Mouse (Mus musculus): Measurements from ENCODE around the gene Cfl1.

Gene Cfl1

DNA sequence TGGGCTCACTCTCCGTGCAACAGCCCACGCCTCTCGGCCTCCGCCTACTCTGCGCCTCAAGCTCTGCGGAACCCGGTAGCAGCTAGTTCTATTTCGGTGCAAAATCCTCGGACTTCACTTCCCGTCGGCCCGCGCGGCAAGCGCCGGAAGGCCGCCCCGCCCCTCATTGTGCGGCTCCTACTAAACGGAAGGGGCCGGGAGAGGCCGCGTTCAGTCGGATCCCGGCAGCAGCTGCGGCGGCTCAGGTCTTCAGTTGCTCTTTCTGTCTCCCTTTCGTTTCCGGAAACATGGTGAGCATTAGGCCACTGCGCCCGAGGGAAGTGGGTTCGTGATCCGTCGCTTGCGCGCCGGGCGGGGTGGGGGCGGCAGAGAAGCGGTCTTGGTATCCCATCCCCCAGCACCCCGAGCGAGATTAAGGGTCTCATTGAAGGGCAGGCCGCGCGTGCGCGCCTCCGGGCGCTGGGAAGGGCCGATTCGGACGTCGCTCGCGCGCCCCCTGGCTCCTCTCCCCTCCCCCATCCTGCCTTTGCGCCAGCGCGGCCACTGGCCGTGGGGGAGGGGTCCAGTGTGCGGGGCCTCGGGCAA is at the start of gene Cfl1:
Cfl1 (plus strand) TSS at position 143 of the 585 bp plus-strand sequence.
- DNase-seq (ENCODE audit: extremely low read depth, low read depth, low spot score): peak; percentile 54

DNA sequence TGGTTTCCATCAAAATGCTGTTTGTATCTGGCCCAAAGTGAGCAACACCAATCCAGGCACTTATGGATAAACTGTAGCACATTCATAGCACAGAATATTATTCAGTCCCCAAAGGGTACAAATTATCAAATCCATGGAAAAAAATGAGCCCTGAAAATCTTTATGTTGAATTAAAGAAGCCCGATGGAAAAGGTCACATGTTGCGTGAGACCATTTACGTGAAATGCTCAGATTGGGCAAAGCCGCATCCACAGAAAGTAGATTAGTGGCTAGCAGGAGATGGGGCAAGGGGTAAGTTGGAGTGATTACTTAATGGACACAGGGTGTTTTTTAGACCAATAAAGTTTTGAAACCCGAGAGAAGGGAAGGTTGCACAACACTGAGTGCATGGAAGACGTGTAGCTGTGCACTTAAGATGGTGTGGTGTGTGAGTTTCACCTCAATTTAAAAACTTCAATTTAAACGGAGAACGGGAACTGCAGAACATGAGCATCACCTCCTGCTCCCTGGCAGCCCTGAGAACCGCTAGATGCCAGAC is 45.8 kb upstream of the Cfl1 start:
- no peak for DNase-seq (ENCODE audit: extremely low read depth, low read depth, low spot score)

DNA sequence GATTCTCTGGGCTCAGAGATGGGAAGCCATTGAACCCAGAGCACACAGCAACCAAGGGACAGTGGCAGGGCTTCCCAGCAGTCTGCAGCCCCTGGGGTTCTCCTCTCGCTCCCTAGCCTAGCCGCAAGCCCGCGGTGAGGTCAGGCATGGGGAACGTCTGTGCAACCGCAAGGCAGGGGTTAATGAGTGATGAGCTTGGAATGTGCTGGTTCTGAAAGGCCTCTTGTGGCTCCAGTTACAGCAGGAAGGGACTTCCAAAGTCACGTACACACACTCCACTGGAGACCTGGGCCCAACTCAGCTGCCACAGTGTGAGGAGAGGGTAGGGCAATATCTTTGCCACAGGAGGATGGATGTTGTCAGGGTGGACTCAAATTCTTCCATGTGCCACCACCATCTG is 45.3 kb upstream of the Cfl1 start:
- no peak for DNase-seq (ENCODE audit: extremely low read depth, low read depth, low spot score)

DNA sequence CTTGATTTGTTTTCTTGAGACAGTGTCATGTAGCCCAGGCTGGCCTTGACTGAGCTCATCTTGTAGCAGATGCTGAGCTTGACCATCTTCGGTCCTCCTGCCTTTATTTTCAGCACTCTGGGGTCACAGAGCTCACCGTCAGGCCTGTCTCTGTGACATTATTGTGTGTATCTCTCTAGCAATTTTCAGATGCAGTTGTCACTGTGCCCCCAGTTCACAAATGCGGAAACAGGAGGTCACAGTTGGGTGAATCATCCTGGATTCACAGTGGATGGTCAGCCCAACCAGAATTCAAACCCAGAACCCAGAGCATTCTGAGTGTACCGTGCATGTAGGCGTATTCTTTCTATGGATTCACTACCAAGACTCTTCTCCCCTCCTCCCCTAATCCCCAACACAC is 44.5 kb upstream of the Cfl1 start:
- DNase-seq (ENCODE audit: extremely low read depth, low read depth, low spot score): no peak

DNA sequence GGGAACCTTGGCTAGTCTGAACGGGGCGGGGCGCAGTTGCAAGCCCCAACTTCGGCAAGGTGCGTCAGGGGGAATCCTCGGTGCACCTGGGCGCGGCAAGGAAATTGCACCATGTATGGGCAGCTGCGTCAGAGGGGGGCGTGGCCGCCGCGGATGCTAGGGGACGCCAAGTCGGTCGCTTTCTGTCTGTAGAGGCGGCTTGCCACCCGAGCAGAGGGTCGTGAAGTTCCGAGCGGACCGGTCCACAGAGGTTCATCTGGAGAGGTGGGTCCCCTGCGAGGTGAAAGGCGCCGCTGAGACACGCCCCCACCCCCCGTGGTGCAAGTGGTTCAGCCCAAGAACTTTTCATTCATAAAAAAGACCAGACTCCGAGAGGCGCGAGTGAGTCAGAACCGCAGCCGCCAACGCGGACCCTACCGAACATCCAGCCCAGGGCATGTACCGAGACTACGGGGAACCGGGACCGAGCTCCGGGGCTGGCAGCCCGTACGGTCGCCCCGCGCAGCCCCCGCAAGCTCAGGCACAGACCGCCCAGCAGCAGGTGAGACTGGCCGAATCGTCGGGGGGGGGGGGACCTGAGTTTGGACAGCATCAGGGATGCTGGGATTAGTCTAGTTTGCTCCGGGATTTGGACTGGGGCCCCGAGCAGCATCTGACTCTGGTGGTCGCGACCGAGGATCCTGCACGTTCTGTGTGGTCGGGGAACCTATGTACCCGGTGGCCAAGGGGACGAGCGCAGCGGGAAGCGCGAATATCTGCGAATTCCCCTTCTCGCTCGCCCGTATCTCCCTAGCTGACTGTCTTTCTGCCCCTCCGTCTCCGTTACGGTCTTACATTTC is 42.5 kb upstream of the Cfl1 start, which contains the start of gene Fosl1:
Fosl1 (plus strand) TSS at position 33 of the 839 bp plus-strand sequence.
- no peak for DNase-seq (ENCODE audit: extremely low read depth, low read depth, low spot score)

DNA sequence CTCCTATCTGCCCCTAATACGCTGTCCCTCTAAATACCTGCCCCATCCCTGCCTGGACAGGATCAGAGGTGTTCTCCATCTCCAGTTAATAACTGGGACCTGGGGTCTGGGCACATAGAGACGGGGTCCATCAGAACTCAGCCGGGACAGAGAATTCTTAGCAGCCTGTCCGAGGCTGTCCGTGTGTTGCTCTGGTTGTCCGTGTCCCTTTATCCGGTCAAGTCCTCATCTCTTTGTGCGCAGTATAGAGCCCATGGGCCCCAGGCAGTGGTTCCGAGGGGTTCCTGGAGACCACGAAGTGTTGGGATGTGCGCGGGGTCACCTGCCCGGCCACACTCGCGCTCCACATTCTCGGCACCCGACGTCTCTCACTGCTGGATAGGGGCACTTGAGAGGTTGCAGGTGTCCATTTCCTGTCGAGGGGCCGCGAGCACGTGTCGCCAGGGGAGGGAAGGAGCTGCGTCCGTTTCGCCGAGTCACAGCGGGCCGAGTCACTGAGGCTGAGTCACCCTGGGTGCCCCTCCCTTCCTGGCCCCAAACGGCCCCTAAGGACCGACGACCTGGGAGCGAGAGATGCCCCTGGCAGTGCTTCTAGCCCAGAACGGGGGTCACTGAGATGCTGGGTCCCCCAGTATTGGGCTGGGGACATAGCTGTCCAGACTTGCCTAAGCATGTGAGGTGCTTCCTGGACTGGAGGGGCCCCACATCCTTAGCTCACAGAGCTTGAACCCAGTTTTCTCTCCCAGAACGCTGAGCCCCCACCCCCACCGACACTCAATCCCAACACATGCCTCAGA is 41.7 kb upstream of the Cfl1 start:
- no peak for DNase-seq (ENCODE audit: extremely low read depth, low read depth, low spot score)

DNA sequence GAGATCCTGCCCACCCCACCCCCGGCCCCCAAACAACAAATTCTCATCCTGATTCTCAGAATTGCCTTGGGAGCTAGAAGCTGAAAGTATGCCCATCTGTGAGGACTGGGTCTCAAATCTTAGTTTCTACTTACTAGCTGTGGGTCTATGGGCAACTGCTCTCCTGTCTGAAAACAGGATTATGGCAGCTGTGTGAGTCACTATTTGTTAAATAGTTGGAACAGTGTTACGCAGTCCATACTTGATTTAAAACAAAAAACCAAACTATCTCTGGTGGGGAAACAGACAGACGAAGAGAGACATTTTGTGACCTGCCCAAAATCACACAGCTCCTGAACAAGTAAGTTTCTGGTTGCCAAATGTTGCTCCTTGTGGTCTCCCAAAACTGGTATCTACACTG is 40.6 kb upstream of the Cfl1 start:
- no peak for DNase-seq (ENCODE audit: extremely low read depth, low read depth, low spot score)

DNA sequence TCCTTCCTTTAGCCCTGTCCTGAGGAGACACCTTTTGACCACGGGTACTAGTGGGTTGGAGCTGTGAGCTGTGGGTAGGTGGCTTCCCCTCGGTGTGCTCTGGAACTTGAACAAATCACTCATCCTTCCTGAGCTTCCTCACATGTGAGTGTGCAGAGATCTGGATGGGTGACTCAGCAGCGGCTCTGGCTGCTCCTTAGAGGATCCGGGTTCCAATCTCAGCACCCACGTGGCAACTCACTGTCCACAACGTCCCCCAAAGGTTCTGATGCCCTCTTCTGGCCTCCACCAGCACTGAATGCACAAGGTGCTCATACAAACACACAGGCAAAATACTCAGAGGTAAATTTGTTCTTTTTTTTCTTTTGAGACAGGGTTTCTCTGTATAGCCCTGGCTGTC is 38.5 kb upstream of the Cfl1 start:
- no peak for DNase-seq (ENCODE audit: extremely low read depth, low read depth, low spot score)

DNA sequence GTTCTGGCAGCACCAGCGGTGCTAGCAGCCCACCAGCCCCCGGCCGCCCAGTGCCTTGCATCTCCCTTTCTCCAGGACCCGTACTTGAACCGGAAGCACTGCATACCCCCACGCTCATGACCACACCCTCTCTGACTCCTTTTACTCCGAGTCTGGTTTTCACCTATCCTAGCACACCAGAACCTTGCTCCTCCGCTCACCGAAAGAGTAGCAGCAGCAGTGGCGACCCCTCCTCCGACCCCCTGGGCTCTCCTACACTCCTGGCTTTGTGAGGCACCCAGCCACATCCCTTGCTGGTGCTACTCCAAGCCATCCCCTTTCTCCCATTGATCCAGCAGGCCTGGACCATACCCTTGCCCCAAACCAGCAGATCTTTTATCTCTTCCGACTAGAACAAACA is 35.2 kb upstream of the Cfl1 start:
- no peak for DNase-seq (ENCODE audit: extremely low read depth, low read depth, low spot score)

DNA sequence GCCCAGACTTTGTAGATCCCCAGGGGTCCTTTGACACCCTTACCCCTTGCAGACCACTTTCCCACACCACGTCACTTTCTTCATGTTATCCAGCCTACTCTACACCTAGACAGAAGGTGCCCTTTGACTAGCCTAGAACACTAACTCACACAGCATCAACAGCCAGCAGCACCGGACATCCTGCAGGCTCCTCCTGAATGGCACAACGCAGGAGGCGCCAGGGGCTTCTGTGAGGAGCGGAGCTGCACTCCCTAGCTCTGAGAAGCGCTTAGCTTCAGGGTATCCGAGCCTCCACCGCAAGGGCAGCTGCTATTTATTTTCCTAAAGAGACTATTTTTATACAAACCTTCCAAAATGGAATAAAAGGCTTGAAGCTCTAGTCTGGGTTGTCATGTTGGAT is 34.7 kb upstream of the Cfl1 start:
- DNase-seq (ENCODE audit: extremely low read depth, low read depth, low spot score): no peak

DNA sequence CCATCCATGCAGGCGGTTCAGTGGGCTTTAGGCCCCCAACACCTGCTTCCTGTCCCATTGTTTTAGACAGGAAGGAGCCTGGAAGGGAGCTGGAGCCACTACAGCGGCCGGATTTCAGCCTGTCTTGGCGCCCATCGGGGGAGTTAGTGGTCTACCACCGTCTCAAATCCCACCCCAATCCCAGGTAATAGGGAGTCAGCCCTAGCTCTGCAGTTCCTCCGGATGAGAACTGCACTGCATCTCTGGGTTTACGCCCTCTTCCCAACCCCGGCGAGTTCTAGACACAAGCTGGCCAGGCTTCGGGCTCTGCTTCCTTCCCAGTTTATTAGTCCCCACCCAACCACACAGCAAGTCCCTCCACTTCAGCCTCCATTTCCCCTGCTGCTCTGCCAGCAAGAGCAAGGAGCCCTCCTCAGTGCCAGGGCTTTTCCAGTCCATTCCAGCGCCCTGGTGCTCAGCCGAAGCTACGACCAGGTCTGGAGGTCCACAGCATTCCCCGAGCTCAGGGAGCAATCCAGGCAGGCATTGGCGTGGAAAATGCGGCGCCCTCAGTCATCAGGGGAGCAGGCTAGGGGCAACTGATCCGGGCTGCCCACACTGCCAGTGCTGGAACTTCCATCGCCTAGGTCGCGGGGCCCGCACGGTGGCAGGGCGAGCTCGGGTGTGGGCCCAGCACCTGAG is 33.9 kb upstream of the Cfl1 start:
- no peak for DNase-seq (ENCODE audit: extremely low read depth, low read depth, low spot score)

DNA sequence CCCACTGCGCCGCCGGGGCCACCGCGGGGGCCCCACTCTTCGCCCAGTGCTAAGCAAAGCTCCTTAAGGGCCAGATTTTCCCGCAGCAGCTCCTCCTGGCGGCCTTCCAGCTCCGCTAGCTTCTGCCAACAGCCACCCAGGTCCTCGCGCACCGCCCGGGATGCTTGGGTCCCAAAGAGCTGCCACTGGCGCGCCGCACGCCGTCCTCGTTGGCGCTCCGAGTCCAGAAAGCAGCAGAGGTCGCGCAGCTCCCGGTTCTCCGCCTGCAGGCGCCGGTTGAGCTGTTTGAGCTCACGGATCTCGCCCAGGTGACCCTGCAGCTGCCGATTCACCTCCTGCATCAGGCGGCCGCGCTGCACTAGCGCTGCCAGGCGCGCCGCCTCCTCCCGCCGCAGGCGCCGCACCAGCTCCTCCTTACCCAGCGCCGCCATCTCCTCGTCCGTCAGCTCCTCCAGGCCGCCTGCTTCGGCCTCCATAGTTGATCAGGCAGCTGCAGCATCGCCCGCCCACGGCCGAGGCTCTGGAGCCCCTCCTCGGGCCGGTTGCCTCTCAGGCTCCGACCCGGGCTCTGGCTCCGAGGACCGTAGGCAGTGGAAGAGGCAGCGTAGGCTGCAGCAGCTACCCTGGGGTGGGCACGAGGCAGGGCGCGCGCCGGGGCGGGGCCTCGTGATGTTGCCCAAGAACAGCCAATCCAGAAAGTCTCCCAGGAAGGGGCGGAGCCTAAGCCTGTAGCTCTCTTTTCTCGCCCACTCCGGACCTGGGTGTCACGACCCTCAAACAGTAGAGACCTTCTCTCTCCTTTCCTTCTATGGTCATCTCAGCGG is 33.1 kb upstream of the Cfl1 start:
- DNase-seq (ENCODE audit: extremely low read depth, low read depth, low spot score): no peak

DNA sequence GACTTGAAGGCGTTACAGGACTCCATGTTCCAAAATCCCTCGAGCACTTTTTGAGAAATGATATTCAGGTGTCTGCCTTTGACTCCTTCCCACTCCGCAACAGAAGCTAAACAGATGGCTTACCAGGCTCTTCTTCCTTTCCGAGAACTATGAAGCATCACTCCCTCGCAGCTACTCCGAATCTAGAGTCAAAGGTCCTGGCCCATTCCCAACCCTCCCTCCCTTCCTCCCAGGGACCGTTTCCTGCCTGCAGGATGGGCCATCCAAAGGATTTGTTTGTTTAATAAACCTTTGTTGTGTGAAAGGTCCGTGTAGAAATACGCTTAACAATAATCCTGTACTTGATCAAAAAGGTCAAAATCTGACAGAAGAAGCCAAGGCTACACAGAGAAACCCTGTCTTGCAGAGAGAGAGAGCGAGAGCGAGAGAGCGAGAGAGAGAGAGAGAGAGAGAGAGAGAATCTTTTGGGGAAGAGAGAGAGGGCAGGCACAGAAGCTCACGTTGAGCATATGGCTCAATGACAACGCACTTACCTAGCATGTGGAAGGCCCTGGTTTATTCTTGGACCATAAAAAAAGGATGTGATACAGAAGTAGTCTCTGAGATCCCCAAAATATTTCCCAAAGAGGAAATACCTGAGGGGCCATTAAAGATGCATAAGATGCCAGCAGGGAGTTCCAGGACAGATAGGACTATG is 32.4 kb upstream of the Cfl1 start, which contains the start of gene Ccdc85b:
Ccdc85b (minus strand) TSS at position 149 of the 697 bp plus-strand sequence.
- DNase-seq (ENCODE audit: extremely low read depth, low read depth, low spot score): no peak

DNA sequence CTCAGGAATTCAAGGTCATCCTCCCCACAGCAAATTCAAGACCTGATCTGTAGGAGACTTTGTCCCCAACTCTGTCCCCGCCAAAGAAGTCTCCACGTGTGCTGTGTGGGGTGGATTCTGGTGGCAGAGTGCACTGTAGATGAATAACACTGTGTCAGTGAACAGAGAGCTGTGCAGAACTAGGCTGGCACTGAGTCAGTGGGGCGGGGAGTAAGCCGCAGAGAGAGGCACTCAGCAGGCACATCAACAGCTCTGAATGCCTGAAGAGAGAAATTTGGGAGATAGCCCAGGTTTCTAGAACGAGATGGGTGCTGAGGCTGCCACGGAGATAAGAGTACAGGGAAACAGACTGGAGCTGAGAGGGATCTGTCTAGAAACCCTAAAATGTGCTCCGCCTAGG is 31.2 kb upstream of the Cfl1 start:
- DNase-seq (ENCODE audit: extremely low read depth, low read depth, low spot score): no peak

DNA sequence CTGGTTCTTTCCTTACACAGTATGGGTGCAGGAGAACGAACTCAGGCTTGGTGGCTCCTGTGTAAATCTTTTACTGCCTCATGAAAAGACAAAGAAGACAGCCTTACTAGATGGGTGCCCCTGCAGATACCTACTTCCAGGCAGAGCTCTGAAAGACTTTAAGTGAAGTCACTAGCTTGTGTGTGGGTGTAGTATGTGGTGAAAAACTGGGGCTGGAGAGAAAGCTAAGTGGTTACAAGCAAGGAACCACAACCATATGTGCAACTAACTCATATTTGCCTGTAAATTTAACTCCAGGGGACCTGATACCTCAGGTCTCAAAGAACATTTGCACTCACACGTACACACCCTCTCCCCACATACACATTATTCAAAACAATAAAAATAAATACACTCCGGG is 30.4 kb upstream of the Cfl1 start:
- no peak for DNase-seq (ENCODE audit: extremely low read depth, low read depth, low spot score)

DNA sequence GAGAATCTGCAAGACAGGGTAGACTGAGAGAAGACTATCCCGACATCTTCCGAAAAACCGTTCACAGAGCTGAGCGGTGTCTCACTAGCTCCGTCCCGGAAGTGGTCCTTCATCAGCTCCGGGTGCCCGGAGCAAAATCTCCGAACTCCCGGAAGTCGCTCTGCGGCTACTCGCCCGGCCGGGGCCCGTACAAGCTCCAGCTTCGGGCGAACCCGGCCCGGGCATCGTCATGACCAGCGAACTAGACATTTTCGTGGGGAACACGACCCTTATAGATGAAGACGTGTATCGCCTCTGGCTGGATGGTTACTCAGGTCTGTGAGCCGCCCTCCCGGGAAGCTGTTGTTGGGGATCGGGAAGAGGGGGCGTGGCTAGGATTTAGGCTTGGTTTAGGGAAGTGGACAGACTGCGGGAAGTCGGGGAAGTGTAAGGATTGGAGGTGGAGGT is 29.8 kb upstream of the Cfl1 start, which contains the start of gene Fibp:
Fibp (plus strand) TSS at position 151 of the 447 bp plus-strand sequence.
- no peak for DNase-seq (ENCODE audit: extremely low read depth, low read depth, low spot score)

DNA sequence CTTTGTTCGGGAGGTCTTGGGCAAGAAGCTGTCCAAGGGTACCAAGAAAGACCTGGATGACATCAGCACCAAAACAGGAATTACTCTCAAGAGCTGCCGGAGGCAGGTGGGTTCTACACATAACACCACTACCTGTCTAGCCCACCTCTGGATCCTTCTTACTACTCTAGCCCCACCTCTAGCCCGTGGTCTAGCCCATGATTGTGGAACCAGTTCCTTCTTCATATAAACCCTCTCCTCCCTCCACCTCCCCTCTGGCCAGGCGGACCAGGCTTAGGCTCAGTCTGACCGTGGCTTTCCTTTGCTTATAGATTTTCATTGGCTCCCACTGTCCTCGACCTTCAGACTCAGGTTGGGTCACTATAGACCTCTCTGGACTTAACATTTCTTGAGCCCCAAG is 28.8 kb upstream of the Cfl1 start:
- DNase-seq (ENCODE audit: extremely low read depth, low read depth, low spot score): no peak

DNA sequence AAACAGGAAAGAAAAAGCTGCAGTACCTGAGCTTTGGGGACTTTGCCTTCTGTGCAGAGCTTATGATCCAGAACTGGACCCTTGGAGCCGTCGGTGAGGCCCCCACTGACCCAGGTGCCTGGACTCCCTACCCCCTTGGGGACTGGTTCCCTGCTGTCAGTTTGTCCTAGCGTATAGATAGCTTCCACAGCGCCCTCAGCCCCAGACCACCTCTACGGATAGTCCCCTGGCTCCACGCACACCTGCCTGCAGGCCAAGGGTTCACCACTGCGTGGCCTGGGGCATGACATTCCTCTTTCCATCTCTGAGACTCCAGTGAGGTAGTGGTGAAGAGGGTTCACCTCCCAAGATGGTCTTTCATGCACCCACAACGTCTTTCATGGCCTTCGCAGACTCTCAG is 27.0 kb upstream of the Cfl1 start:
- DNase-seq (ENCODE audit: extremely low read depth, low read depth, low spot score): no peak

Measured in fat pad, adult 2 months (tissue).